Mouse (Mus musculus): ENCODE measurements around the gene Ltb. TPM values are rescaled to one million over a fixed set of nuclear protein-coding genes. Genes with fewer than 3 reads are reported as not detected.

Gene Ltb
- polyA plus RNA-seq, 1 experiment, result 531 TPM

DNA sequence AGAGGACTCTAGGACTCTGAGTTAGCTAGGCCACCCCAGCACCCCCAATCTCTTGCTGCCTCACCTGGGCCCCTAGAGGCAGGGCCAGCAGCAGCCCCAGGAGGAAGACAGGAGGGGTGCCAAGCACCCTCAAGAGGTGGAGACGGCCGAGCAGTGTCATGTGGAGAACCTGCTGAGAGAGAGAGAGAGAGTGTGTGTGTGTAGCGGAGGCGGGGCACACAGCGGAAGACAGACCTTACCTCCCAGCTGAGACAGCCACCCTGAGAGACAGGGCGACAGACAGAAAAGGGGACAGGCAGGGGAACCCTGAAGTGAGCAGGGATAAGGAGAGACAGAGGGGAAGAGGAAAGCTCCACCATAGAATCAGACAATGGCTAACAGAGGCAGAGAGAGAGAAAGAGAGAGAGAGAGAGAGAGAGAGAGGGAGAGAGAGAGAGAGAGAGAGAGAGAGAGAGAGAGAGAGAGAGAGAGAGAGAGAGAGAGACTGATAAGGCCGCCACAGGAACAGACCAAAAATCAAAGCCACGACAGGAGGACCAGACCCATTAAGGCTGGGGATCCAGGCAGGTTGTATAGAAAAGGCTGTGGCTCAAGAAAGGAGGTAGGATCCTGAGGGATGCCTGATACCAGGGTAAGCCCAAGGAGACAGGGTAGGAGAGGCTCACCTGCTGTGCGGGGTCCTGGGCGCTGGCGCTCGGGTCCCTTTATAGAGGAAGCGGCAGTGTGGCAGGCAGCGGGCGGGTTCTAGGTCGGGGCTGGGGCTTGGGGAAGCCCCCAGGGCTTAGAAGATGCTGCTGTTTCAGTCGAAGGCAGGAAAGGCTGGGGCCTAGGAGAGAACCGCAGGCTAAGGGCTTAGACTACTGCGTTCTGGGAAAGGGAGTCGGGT, 10.5 kb downstream of the Ltb start, which contains the start of gene Lta:
TSS of gene Lta (minus strand) at position 858 of the 886 bp plus-strand sequence.
- 20% methylated on average over 20 of the region's 20 CpGs for WGBS
- peaks cover 2% of the 10 kb centered on the region; the same call in 1 of the 2 replicates for H3K36me3 ChIP-seq (ENCODE audit: control insufficient read depth, insufficient read depth, low read length)
- H3K27me3 ChIP-seq (ENCODE audit: control insufficient read depth, insufficient read depth, low read length), result no peaks in the 10 kb centered on the region
- H3K4me3 ChIP-seq (ENCODE audit: extremely low read depth, insufficient read depth, insufficient read length), result peak within 1 kb of the TSS; percentile 62
- peaks cover 32% of the 10 kb centered on the region for H3K4me1 ChIP-seq (ENCODE audit: control insufficient read depth, insufficient read depth, insufficient read length)
- H3K27ac ChIP-seq (ENCODE audit: insufficient read depth, low read length), result peak within 1 kb of the TSS; percentile 90
- TF ChIP-seq CTCF (IDR thresholded peaks at IDR 0.05; ENCODE audit: extremely low read depth, insufficient read depth, insufficient read length, insufficient replicate concordance) (0 out of 2 replicates have a peak, but pooled peaks have one; percentile 4), POLR2A (IDR thresholded peaks at IDR 0.05; ENCODE audit: low read depth, low read length) (peak; percentile 81)
- DNase-seq (ENCODE audit: low read depth in 1 of 2, low spot score in 2 of 2), result peak in 1 of 2 experiments; percentile 78

DNA sequence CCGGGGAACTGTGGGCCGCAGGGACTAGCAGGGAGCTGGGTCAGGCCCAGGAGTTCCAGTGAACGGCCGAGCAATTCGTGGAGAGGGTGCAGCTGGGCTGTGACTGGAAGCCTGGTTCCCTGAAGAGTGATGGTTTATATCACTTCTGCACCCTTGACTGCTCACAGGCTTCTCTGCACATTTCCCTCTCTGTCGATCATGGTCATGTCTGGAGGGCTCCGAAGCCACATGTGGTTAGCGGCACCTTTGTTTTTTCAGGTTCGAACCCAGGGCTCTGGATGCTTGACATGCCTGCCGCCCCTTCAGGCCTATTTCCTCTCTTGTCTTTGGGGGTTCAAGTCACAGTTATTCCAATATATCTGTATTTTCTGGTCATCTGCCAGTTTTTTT, 11.1 kb downstream of the Ltb start:
- peak overlapping the region; percentile 90 for H3K27ac ChIP-seq (ENCODE audit: insufficient read depth, low read length)
- no peak for TF ChIP-seq POLR2A (IDR thresholded peaks at IDR 0.05; ENCODE audit: low read depth, low read length)
- TF ChIP-seq CTCF (IDR thresholded peaks at IDR 0.05; ENCODE audit: extremely low read depth, insufficient read depth, insufficient read length, insufficient replicate concordance), result no peak
- DNase-seq (ENCODE audit: low read depth in 1 of 2, low spot score in 2 of 2), result peak in 1 of 2 experiments; percentile 44
- WGBS, result 26% methylated on average over 10 of the region's 10 CpGs
- H3K4me1 ChIP-seq (ENCODE audit: control insufficient read depth, insufficient read depth, insufficient read length), result peaks cover 30% of the 10 kb centered on the region
- H3K27me3 ChIP-seq (ENCODE audit: control insufficient read depth, insufficient read depth, low read length), result no peaks in the 10 kb centered on the region
- H3K36me3 ChIP-seq (ENCODE audit: control insufficient read depth, insufficient read depth, low read length), result no peaks in the 10 kb centered on the region
- H3K4me3 ChIP-seq (ENCODE audit: extremely low read depth, insufficient read depth, insufficient read length), result peak overlapping the region; percentile 62; the same call in 1 of the 2 replicates

DNA sequence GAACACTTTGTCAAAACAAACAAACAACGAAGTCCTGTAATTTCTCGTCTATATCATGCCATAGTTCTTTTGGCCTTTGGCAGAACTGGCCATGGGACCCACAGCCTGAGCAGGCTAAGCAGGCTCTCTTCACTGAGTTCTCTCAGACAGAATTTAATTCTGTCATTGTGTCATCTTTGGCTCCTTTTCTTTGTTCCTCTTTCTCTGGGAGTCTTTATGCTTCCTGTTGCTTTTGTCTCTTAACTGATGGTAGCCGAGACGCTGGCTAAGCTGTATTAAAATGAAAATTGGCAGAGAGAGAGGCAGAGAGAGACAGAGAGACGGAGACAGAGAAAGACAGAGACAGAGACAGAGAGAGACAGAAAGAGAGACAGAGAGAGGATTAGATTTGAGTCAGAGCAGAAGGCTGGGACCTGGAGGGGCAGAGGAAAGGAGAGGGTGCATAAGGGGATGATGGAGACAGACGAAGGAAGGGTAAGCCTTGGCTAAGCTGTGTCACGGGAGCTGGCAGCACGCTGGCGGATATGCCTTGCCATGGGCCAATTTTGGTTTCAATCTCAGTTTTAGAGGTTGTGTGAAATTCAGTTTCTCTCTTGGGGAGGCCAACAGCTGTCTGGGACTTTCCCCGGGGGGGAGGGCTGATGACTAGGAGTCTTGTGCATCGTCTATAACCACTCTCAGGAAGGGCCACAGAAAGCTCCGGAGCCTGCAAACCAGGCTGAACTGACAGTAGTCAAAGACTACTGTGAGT, 15.7 kb downstream of the Ltb start:
- WGBS, result 10% methylated on average over 12 of the region's 12 CpGs
- peak overlapping the region; percentile 5; the same call in 1 of the 2 replicates for H3K4me3 ChIP-seq (ENCODE audit: extremely low read depth, insufficient read depth, insufficient read length)
- DNase-seq (ENCODE audit: low read depth in 1 of 2, low spot score in 2 of 2), result peak; percentile 73 to 84
- peak overlapping the region; percentile 84 for H3K27ac ChIP-seq (ENCODE audit: insufficient read depth, low read length)
- H3K36me3 ChIP-seq (ENCODE audit: control insufficient read depth, insufficient read depth, low read length), result no peaks in the 10 kb centered on the region
- H3K27me3 ChIP-seq (ENCODE audit: control insufficient read depth, insufficient read depth, low read length), result no peaks in the 10 kb centered on the region
- no peak for TF ChIP-seq CTCF (IDR thresholded peaks at IDR 0.05; ENCODE audit: extremely low read depth, insufficient read depth, insufficient read length, insufficient replicate concordance)
- TF ChIP-seq POLR2A (IDR thresholded peaks at IDR 0.05; ENCODE audit: low read depth, low read length), result no peak
- H3K4me1 ChIP-seq (ENCODE audit: control insufficient read depth, insufficient read depth, insufficient read length), result peaks cover 38% of the 10 kb centered on the region

DNA sequence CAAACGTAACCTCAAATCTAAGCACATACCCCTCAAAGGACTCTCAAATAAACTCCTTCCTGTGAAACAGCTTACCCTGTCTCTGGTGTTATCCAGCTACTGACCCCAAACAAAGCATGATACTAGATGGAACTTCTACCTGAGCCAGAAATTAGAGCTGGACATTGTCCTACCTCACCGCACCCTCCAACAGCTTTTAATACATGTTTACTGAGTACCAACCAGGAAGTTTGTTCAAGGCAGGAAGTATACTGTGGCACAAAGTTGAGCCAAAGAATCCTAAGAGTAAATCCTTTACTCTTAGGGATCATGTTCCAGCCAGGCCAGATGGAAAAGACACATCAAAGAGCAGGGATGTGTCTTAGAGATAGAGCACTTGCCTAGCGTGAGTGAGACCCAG, 16.4 kb downstream of the Ltb start:
- peak overlapping the region; percentile 84 for H3K27ac ChIP-seq (ENCODE audit: insufficient read depth, low read length)

DNA sequence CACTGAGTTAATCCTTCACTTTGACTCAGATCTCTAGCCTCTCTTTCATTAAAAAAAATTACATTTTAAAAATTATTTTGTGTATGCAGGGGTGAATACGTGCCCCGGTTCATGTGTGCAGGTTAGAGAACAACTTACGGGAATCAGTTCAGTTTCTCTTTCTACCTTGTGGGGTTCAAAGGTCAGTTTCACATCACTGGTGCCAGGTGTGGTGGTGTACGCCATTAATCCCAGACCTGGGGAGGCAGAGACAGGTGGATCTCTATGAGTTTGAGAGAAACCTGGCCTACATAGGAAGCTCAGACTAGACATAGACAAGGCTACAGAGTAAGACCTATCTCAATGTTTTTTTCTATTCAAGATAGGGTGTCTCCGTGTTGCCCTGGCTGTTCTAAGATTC, 18.8 kb downstream of the Ltb start:
- no peak for TF ChIP-seq CTCF (IDR thresholded peaks at IDR 0.05; ENCODE audit: extremely low read depth, insufficient read depth, insufficient read length, insufficient replicate concordance)
- TF ChIP-seq POLR2A (IDR thresholded peaks at IDR 0.05; ENCODE audit: low read depth, low read length), result no peak
- Histone ChIP-seq H3K27ac (ENCODE audit: insufficient read depth, low read length) (no peak overlapping the region), H3K36me3 (ENCODE audit: control insufficient read depth, insufficient read depth, low read length) (no peaks in the 10 kb centered on the region), H3K4me1 (ENCODE audit: control insufficient read depth, insufficient read depth, insufficient read length) (peaks cover 55% of the 10 kb centered on the region), H3K27me3 (ENCODE audit: control insufficient read depth, insufficient read depth, low read length) (no peaks in the 10 kb centered on the region), H3K4me3 (ENCODE audit: extremely low read depth, insufficient read depth, insufficient read length) (no peak overlapping the region)
- WGBS, result 68% methylated on average over 5 of the region's 5 CpGs
- no peak for DNase-seq (ENCODE audit: low read depth in 1 of 2, low spot score in 2 of 2)

More for the DNA sequence above, 16.4 kb downstream of the Ltb start:
- 56% methylated on average over 3 of the region's 3 CpGs for WGBS
- Histone ChIP-seq H3K36me3 (ENCODE audit: control insufficient read depth, insufficient read depth, low read length) (no peaks in the 10 kb centered on the region), H3K4me1 (ENCODE audit: control insufficient read depth, insufficient read depth, insufficient read length) (peaks cover 44% of the 10 kb centered on the region), H3K27me3 (ENCODE audit: control insufficient read depth, insufficient read depth, low read length) (no peaks in the 10 kb centered on the region), H3K4me3 (ENCODE audit: extremely low read depth, insufficient read depth, insufficient read length) (no peak overlapping the region)
- TF ChIP-seq POLR2A (IDR thresholded peaks at IDR 0.05; ENCODE audit: low read depth, low read length), result no peak
- no peak for TF ChIP-seq CTCF (IDR thresholded peaks at IDR 0.05; ENCODE audit: extremely low read depth, insufficient read depth, insufficient read length, insufficient replicate concordance)
- no peak for DNase-seq (ENCODE audit: low read depth in 1 of 2, low spot score in 2 of 2)

DNA sequence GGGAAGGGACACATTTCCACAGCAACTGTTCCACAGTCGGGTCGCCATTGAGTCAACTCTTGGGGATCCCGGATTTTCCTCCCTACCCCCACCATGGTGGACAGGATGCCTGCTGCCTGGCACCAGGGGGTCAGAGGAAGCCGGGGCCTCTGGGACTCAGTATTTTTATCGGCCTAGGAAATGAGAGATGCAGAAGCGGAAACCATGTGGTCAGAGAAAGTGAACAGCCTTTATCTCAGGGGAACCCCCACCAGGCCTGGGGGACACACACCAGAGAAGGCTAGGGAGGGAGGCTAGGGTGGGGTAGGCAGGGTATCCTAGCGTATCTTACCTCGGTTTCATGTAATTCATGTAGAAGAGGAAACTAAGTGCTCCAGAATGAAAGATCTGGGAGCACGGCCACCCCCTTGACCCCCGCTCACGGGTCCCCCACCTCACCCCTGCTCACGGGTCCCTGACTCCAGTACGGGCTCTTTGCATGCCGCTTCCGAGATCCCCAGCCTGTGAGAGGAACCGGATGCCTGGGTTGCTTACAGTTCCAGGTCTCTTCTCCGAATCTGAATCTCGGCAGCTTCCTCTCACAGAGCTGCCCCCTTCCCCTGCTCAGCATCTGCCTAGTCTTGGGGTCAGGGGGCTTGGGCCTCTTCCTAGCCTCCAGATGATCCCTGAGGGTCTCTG, 24.4 kb downstream of the Ltb start:
- H3K4me1 ChIP-seq (ENCODE audit: control insufficient read depth, insufficient read depth, insufficient read length), result peaks cover 56% of the 10 kb centered on the region
- peak overlapping the region; percentile 40; the same call in 1 of the 2 replicates for H3K4me3 ChIP-seq (ENCODE audit: extremely low read depth, insufficient read depth, insufficient read length)
- 7% methylated on average over 18 of the region's 18 CpGs for WGBS
- H3K27me3 ChIP-seq (ENCODE audit: control insufficient read depth, insufficient read depth, low read length), result no peaks in the 10 kb centered on the region
- H3K27ac ChIP-seq (ENCODE audit: insufficient read depth, low read length), result peak overlapping the region; percentile 88
- peaks cover 2% of the 10 kb centered on the region; the same call in 1 of the 2 replicates for H3K36me3 ChIP-seq (ENCODE audit: control insufficient read depth, insufficient read depth, low read length)
- DNase-seq (ENCODE audit: low read depth in 1 of 2, low spot score in 2 of 2), result peak; percentile 72 to 78
- TF ChIP-seq POLR2A (IDR thresholded peaks at IDR 0.05; ENCODE audit: low read depth, low read length), result no peak
- TF ChIP-seq CTCF (IDR thresholded peaks at IDR 0.05; ENCODE audit: extremely low read depth, insufficient read depth, insufficient read length, insufficient replicate concordance), result no peak

Data from spleen, adult 2 months (tissue).